Mouse (Mus musculus) erythroid progenitor cell, adult 5-6 weeks (primary cell): ENCODE data around the gene Pld1. TPM values are rescaled to one million over a fixed set of nuclear protein-coding genes. Genes with fewer than 3 reads are reported as not detected.

Experiments used
- ATAC-seq: replicated peaks from 2 replicates; pipeline ENCODE4 v1.8.0; 2016; ENCODE audit warnings: moderate number of reproducible peaks, mild to moderate bottlenecking, moderate TSS enrichment, inconsistent platforms; ENCODE audit not compliant: poor library complexity, low FRiP score, severe bottlenecking
- total RNA-seq, 2 experiments: library from RNA; stranded (forward) in 1 of 2; stranded (reverse) in 1 of 2; fragments of 150-400 nt in 1 of 2; fragments of 186-747, 209-891 nt in 1 of 2; gene quantifications; 2 replicates each; pipeline versions ENCODE4 v1.2.3 to v1.2.4; 2015 to 2017; ENCODE audit warnings: low replicate concordance in 2 of 2

The Pld1 gene
- total RNA-seq, 2 experiments from 2014 or later, result 0.61 to 2.9 TPM

DNA sequence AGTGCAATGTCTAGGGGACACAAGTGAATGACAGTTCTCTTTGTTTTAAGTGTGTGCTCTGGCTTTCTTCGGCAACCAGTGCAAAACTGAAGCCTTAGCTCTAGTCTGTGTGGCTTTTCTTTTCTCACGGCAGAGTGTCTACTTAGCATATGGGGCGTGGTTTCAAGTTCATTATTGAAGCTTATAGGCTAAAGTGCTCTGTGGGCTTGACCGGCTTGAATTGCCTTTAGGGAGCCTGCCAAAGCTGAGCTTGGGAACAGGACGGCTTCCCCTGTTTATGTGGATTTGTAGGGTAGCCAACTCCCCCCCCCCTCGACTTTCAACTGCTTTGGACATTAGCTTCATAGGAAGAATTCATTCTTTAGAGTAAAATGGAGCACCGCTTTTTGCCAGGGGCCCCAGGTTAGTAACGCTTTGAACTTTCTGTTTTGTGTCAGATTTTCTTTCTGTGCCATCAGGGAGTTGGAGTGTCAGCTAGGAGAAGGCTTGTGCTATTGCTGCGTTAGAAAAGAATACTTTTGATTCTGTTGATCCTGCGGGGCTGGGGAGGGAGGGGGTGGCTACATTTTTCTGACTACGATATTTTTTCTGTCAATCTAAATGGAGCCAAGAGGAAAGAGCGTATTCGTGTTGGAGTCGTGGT lies 45.6 kb downstream of the Pld1 start:
- no peak for ATAC-seq

DNA sequence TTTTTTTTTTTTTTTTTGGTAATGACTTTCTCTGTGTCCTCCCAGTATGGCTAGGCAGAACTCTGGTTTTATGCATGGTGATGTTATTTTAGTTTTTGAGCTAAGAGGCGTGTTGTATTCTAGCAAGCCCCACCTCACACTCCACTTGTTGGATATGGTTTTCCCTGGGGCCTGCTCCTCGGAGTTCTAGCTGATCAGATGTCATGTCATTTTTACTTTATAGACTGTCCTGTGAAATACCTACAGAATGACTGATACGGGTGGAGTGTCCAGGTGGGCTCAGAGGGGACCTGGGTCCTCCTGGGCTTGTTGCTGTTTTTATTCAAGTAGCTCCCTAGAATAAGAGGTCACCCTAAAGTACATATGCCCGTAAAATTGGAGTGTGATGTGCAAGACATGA lies 46.1 kb downstream of the Pld1 start:
- no peak for ATAC-seq

DNA sequence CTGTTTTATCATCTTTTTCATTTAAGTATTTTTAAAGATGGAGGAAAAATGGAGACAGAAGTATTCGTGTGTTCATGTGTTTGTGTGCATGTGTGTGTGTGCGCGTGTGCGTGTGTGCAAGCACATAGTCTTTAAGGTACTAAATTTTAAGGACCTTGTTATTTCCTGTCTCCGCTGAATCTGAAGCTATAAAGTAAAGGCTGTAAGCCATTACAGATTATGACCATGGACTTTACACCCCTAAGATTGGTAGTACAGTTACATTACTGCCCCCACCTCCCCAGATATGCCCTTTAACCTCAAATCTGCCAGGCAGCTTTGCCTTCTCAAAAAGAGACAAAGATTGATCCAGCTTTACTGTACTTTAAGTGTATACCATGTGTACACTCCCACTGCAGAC lies 46.8 kb downstream of the Pld1 start:
- no peak for ATAC-seq

DNA sequence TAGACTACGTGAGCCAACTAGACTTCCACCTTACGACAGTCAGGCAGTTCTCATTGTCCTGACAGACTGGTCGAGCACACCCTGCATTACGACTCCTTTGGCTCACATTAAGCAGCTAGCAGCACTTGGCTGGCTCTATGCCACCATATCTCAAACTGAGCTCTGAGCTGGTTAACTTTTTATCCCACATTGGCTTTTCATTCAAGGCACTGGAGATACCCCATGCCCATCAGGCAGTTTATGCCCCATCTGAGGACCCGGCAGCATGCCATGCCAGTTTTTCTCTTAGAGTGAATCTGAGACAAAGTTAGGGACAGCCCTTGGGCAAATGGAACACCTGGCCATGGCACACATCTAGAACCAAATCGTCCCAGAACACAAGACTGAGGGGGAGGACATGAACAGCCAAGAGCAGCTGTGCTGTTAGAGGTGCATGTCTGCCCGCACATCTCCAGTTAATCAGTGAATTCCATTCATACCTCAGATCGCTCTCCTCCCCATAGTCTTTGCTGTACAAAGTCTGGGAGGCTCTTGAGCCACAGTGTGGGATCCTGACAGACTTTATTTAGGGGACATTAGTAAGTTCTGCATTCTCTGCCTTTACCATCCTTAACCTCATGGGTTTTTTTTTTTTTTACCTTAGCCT lies 49.5 kb downstream of the Pld1 start:
- no peak for ATAC-seq

DNA sequence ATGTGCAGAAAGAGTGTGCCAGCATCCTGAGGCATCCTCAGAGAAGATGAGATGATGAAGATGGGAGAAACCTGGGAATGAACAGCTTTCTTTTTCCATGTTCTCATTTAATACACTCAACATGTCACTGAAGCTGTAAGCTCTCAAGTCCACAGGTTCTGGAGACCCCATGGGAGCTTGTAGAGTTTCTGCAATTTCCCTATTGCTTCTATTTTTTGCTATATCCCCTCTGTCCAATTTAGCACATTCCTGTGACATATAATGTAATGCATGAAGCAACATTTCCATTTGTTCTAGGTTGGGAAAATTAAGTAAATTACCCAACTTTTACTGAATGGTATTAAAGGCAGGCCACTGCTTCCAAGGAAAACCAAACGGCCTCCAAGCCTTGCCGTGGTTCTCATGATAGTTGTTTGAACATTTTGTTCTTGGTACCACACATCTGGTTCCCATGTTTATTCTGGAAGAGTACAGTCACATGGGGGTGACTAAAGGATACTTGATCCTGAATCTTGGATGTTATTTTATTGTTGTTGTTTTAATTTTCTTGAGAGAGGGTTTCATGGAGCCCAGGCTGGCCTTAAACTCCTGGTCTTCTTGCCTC lies 52.7 kb downstream of the Pld1 start:
- no peak for ATAC-seq

DNA sequence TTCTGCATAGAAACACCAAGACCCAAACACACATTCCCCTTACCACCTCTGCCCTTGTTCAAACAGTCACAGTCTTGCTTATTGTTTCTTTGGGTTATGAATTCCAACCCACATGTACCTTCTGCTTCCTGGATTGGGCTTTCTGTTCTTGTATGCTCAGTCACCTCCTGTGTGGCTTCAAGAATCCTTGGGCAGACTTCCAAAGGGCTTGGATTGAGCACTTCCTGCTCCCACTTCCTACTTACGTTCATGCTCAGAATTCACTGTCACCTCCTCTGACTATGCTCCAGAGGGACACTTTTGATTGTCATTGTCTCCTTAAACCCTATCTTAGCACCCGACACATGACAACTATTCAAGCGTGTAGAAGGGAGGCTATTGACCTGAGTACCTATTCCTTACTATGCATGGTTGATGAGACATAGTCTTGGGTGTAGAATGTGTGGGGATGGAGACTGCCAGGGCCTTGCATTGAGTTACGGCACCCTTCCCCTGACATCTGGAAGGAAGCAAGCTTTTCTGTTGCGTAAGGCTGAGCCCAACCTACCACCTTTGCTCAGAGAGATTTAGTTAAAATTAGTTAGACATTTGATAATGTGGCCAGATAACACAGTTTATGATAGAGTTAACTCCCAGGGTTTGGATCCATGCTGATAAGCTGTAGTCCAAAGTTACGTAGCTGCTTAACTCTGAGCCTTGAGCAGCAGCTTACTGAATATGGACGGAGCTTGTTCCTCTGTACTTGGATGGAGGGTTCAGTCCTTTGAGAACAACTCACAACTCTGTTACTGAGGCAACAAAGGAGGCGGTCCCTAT lies 55.9 kb downstream of the Pld1 start:
- ATAC-seq, result no peak

DNA sequence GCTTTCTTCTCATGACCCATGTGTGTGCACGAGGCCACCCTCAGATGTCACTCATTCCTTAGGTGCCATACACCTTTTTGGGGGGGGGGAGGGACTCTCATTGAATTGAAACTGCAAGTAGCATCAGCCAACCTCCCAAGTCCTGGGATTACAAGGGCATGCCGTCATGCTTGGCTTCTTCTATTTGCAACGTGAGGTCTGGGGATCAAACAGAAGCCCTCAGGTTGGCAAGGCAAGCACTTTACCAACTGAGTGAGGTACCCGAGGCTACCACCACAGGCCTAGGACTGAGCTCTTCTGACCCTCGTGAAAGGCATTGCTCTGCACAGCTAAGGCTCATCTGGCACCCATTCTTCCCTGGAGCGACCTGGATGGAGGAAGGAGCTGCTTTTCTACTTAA lies 65.8 kb downstream of the Pld1 start:
- ATAC-seq, result no peak

DNA sequence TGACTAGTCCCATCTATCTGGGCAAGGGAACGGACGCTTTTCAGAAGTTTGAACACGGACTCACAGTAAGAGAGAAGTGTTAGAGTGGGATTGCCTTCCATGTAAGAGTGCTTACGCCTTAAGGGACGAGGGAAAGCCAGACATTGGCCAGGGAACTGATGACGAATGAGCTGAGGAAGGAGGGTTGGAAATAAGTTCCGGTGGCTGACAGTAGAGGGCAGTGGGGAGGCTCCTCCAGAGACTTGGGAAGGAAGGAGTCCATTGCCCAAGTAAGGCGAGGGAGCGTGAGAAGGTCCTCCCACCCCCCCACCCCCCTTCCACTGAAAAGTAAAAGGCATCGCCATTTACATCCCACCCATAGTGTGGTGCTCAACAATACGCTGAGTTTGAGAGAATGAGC lies 69.2 kb downstream of the Pld1 start:
- ATAC-seq, result no peak

DNA sequence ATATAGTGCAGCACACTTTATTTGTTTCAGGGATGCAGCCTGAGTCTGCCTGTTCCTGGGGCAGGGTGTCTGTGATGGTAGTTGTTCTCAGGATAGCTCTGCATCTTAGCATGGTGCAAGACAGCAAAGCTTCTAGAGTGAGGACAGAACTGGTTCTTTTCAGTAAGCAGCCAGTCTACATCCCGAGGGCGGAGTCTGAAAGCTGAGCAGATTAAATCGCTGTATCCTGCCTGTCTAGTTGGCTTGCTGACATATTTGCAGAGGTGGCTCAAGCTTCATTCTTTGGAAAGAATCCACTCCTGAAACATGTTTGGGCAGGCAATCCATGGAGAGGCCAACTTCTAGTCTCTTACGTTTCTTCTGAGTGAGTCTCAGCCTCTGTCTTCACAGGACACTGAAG lies 69.9 kb downstream of the Pld1 start:
- no peak for ATAC-seq

DNA sequence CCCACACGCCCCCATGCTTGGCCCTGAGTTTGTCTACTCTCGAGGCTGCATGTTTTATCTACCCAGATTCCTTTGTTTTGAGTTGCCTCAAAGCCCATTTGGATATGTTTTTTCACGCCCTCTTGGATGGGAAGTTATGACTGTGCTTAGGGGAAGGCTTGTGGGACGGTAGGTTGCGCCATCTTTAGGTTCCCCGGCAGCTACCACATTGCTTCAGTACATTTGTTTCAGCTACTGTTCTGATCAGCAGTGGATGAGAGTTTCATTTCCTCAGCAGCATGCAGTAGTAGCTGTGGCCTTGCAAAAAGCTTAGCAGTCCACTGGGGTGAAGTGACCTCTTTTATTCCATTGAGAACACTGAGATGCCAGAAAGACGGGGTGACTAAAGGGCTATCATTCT lies 73.7 kb downstream of the Pld1 start:
- ATAC-seq, result no peak

DNA sequence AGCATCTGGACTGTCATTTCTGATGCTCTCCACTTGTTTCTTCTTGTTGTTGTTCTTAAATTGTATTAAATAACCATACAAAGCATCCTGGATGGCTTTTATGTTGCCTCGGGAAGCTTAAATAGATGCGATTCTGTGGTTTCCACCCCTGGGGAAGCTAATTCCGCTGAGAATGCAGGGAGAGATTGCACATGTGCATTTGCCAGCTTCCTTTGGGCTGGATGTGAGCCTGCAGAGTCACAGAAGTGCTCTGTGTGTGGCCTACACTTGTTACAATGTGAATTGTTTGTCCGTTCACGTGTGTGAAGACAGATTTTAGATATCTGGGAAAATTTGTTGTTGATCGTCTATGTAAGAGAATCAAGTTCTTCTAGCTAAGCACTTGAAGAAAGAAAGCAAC lies 74.9 kb downstream of the Pld1 start:
- no peak for ATAC-seq

DNA sequence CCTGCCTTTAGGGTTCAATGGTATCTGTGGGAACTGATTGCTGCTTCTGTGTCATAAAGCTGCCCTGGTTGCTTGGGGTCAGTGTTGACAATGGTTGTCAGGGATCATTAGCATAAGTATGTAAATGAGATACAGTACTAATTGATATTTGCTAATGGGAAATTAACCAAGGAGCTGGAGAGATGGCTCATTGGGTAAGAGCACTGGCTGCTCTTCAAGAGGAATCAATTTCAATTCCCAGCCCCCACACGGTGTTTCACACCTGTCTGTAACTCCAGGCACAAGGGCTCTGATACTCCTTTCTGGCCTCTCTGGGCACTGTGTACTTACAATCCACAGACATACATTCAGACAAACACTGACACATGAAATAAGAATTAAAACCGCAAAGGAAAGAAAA lies 78.5 kb downstream of the Pld1 start:
- no peak for ATAC-seq

DNA sequence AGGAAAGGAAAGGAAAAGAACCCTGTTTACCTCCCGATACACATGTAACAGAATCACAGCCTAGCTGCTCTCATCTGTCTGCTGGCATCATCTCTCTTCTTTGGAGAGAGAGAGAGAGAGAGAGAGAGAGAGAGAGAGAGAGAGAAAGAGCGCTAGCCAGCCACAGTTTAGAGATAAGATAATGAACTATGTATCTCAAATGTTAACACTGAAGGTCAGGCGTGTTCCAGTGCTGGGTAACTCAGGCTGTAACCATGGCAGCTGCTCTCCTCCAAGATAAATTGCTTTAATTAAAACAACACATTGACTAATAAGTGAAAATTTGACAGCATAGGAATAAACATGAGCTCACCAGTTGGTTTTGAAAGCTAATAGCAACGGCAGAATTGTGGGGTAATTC lies 81.2 kb downstream of the Pld1 start:
- ATAC-seq, result no peak

DNA sequence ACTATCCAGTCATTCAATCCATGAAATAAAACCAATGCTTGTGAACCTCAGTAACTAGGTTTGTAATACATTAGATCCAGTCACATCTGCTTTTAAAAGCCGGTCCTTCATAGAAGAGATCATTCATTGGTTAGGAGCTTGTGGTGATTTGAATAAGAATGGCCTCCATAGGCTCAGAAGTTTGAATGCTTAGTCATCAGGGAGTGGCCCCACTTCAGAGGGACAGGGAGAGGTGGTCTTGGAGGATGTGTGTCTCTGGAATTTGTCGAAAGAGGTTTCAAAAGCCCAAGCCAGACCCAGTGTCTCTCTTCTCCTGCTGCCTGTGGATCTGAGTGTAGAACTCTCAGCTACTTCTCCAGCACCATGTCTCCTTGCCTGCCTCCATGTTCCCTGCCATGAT lies 81.9 kb downstream of the Pld1 start:
- ATAC-seq, result no peak

DNA sequence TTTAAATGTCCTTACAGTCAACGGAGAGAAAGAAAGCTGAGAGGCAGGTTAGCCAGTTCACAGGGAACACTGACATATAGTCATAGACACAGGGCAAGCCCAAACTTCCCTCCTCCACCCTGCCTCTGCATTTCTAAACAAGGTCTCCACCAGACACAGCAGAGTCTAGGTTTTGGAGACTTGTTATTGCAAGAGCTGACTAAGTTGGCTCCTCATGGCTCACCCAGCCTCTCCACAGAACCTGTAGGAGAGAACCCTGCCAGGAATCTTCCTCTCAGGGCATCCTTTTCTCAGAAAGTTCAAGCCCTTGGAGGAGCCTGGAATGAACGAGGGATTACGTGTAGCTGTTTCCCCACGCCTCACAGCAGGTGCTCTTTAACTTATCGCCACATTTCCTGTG lies 83.7 kb downstream of the Pld1 start:
- ATAC-seq, result no peak

DNA sequence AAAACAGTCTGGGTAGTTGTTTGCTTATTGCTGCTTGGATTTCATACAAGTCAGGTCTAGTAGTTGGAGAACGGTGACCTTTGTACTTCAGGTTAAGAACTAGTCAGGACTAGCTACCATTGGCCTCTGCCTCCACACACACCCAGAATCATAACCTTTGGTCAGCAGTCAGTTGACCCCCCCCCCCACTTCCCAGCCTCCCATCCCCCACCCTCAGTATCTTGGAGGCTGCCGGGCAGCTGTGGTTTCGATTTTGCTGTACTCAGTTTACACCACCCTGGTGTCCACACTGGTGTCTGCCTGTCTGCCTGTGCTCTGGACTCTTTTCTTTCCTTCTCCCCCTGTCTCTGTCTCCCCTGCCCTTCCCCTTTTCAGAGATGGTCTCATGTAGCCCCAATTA lies 88.4 kb downstream of the Pld1 start:
- ATAC-seq, result no peak

DNA sequence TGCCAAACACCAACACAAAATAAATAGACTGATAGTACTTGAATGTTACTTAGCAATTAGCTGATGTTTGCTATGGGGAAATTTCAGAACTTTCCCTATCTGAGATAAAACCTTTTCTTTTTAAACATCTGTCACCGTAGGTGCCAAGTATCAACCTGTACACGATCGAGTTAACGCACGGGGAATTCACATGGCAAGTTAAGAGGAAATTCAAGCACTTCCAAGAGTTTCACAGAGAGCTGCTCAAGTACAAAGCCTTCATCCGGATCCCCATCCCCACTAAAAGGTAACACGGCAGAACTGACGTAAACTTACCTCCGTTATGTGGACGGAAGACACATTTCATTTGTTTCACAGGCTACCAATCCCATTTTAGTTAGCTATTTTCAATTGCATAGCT lies 90.0 kb downstream of the Pld1 start:
- no peak for ATAC-seq

DNA sequence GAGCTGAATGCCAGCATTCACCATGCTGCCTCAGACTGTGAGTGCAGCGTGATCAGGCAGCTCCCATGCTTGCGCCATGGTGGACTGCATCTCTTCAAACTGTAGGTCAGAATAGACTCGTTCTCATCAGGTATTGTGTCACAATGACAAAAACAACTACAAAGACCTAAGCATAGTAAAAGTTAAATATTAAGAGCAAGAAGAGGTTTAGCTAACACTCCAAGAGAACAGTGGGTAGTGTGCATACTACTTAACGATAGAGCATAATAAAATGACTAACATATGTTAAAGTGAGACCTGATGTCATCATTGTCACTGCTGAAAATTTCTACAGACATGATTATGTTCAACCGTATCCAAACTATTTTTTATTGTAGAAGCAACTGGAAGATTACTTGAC lies 92.4 kb downstream of the Pld1 start:
- no peak for ATAC-seq

DNA sequence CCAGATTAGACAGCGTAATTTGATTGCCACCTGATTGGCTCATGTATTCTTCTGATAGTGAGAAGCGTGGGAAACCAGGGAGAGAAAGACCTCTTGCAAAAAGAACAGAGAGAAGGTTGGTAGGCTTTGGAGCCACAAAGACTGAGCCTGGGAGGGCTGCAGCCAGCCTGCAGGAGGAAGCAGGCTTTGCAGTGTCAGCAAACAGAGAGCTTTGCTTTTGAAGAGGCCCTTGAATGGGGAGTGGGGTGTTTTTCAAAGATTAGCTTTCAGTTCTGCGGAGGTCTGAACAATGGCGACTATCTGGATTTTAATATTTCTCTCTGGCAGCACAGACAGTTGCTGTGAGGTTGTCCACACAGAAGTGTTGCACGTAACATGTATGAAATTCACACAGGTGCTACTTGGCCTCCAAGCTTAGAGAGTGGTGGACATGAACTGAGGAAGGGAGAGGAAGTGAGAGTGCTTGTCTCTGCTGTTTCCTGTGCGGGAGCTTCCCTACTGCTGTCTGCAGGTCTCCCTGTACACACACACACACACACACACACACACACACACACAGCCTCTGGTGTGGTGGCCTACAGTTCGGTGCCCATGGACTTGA lies 93.2 kb downstream of the Pld1 start:
- no peak for ATAC-seq

DNA sequence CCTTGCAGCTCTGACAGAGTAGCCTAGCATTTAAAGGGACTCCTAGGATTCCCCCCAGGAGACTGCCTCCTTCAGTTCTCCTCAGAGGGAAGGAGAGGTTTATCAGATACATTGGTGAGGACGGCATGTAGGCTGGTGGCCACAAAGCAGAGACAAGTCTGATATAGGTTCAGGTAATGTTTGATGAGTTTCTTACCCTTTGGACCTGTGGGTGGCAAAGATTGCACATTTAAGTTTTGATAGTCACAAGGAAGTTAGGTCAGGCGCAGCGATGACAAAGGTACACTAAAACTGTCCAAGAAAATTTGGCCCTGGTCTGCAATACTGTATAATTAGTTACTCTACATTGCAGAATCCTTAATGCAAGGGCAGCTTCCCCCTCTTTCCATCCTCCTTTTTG lies 95.4 kb downstream of the Pld1 start:
- ATAC-seq, result no peak
